Mouse (Mus musculus) liver, embryonic 14.5 days (tissue): ENCODE results near the gene Myh14. TPM values are rescaled to one million over a fixed set of nuclear protein-coding genes. Genes with fewer than 3 reads are reported as not detected.
A peak's percentile ranks its signal among the peaks of the same experiment; 100 is the strongest.

Experiments used
- ATAC-seq: fragments of 200-750 bp; cut with Nextera tagmentation; 2 replicates; pipeline ENCODE4 v1.8.0; 2017; ENCODE audit warnings: moderate number of reproducible peaks, mild to moderate bottlenecking, moderate library complexity; ENCODE audit not compliant: insufficient read depth
- DNase-seq, 3 experiments: peaks; one replicate each; pipeline ENCODE4 v3.0.0-alpha.2; 2012 to 2013; ENCODE audit warnings: low read depth in 3 of 3, low spot score in 3 of 3
- H3K27ac ChIP-seq: fragments of 300-500 bp; sonication (generic); 2 replicates; pipeline ENCODE4 v1.5.1; 2014; ENCODE audit warnings: moderate library complexity, mild to moderate bottlenecking, control low read depth, inconsistent platforms
- H3K27me3 ChIP-seq: fragments of 300-500 bp; sonication (generic); 2 replicates; pipeline ENCODE4 v1.6.1; 2014; ENCODE audit warnings: mild to moderate bottlenecking, low read length, moderate library complexity; ENCODE audit not compliant: control insufficient read depth, insufficient read depth
- H3K36me3 ChIP-seq: fragments of 300-500 bp; sonication (generic); replicated peaks from 2 replicates; pipeline ENCODE4 v1.6.1; 2014; ENCODE audit warnings: low read depth; ENCODE audit not compliant: control insufficient read depth, insufficient read depth
- H3K4me1 ChIP-seq, 2 experiments: fragments of 200-500 bp in 1 of 2; fragments of 300-500 bp in 1 of 2; sonication (generic) in 1 of 2; replicated peaks; 2 replicates each; pipeline ENCODE4 v1.6.1; 2012 to 2014; ENCODE audit warnings: antibody characterized with exemption in 1 of 2, inconsistent platforms in 1 of 2, low read length in 1 of 2; ENCODE audit not compliant: control insufficient read depth in 2 of 2, insufficient read depth in 2 of 2
- H3K4me2 ChIP-seq: fragments of 300-500 bp; sonication (generic); 2 replicates; pipeline ENCODE4 v1.6.1; 2014; ENCODE audit warnings: low read depth, mild to moderate bottlenecking, control low read depth, moderate library complexity
- H3K4me3 ChIP-seq, 2 experiments: fragments of 200-500 bp in 1 of 2; fragments of 300-500 bp in 1 of 2; sonication (generic) in 1 of 2; 2 replicates each; pipeline ENCODE4 v1.5.1; 2012 to 2014; ENCODE audit warnings: low read depth in 2 of 2, low read length in 2 of 2, mild to moderate bottlenecking in 2 of 2, control low read depth in 1 of 2, inconsistent platforms in 1 of 2, moderate library complexity in 1 of 2; ENCODE audit not compliant: insufficient read depth in 1 of 2
- H3K9ac ChIP-seq: fragments of 300-500 bp; sonication (generic); replicated peaks from 2 replicates; pipeline ENCODE4 v1.6.1; 2014; ENCODE audit warnings: mild to moderate bottlenecking, control low read depth, moderate library complexity
- H3K9me3 ChIP-seq: fragments of 300-500 bp; sonication (generic); 2 replicates; pipeline ENCODE4 v1.6.1; 2016; ENCODE audit warnings: low read length, mixed read lengths; ENCODE audit not compliant: control insufficient read depth
- CTCF ChIP-seq: IDR thresholded peaks from 2 replicates; pipeline ENCODE4 v1.5.1; 2016; ENCODE audit warnings: antibody characterized with exemption, low read depth, control low read depth
- EP300 ChIP-seq: IDR thresholded peaks from 2 replicates; pipeline ENCODE4 v1.6.1; 2016; ENCODE audit warnings: antibody characterized with exemption, low read depth
- WGBS: fragments of 180-500 bp; shearing (Covaris S2); extraction: QIAGEN DNeasy Blood & Tissue Kit; methylation state at CpG from one replicate; pipeline ENCODE4 v1.1.7; 2014; ENCODE audit not compliant: insufficient replicate concordance; 5-methylcytosine and 5-hydroxymethylcytosine counted together
- polyA plus RNA-seq, 2 experiments: library from polyadenylated mRNA; depleted of rRNA in 1 of 2; stranded (reverse) in 1 of 2; unstranded in 1 of 2; fragments of >200 nt; fragmentation: Nextera tagmentation in 1 of 2; extraction: Ambion mirVana in 1 of 2; gene quantifications; 2 replicates each; pipeline versions ENCODE4 v1.2.1 to v1.2.3; 2012 to 2014

The Myh14 gene
- polyA plus RNA-seq, 2 experiments, result 0.09 to 0.15 TPM

DNA sequence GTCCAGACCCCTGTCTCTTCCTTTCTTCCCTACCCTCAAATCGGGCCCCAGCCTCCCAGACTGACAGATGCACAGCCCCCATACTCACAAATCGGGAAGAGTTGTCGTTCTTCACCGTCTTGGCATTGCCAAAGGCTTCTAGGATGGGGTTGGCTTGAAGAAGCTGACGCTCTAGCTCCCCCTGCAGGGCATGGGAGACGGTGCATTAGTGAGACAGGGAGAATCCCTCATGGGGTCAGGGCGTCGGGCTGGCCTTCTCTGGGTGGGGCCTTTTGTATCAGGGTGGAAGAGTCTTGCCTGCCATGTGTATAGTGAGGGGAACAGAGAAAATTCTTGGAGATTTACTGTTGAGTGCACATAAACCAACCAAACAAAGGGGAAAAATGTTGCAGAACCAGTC lies 15.1 kb downstream of the Myh14 start:
- Histone ChIP-seq H3K9ac (no peak overlapping the region), H3K36me3 (no peaks in the 10 kb centered on the region), H3K9me3 (no peaks in the 10 kb centered on the region), H3K4me1 (no peaks in the 10 kb centered on the region), H3K4me3 (no peak overlapping the region), H3K27ac (no peak overlapping the region), H3K4me2 (no peak overlapping the region), H3K27me3 (no peaks in the 10 kb centered on the region)
- ATAC-seq, result no peak
- no peak for TF ChIP-seq EP300
- peak; percentile 91 for TF ChIP-seq CTCF
- DNase-seq, result peak in 2 of 3 experiments; percentile 14 to 41
- WGBS, result 10% methylated on average over 8 of the region's 8 CpGs

DNA sequence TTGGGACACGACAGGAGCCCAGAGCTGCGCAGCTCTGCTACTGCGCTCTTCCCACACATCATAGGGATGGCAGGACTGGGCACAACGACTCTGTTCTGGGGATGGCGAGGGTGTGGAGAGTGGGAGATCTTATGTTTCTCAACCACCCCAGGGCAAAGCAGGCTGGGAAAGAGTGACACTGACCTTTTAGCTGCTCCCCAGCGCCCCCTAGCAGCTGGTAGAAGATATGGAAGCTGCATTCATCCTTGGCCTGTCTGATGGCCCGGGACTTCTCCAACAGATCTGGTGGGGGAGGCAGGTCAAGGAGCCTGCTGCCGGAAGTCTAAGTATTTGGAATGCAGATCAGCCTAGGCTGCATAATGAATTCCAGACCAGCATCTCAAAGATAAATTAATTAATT lies 16.9 kb downstream of the Myh14 start:
- peak in 1 of 3 experiments; percentile 9 for DNase-seq
- Histone ChIP-seq H3K4me3 (no peak overlapping the region), H3K27me3 (no peaks in the 10 kb centered on the region), H3K9me3 (no peaks in the 10 kb centered on the region), H3K27ac (no peak overlapping the region), H3K36me3 (no peaks in the 10 kb centered on the region), H3K9ac (no peak overlapping the region), H3K4me1 (no peaks in the 10 kb centered on the region), H3K4me2 (no peak overlapping the region)
- WGBS, result 40% methylated on average over 8 of the region's 8 CpGs
- peak; percentile 57 for TF ChIP-seq CTCF
- no peak for TF ChIP-seq EP300
- ATAC-seq, result no peak

DNA sequence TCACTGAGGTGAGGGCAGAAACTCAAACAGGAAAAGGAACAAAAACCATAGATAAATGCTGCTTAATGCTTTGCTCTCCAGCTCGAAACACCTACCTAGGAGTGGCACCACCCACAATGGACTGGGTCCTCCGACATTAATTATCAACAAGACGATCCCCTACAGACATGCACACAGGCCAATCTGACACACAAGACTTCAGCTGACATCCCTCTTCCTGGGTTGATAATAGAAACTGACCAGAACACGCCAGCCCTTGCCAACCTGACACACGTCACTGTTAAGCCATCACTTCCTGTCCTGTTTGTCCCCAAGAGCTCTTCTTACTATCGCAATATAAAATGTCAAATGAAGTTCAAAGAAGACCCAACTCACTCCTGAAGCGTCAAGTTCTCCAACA lies 19.2 kb downstream of the Myh14 start:
- ATAC-seq, result no peak
- Histone ChIP-seq H3K27ac (no peak overlapping the region), H3K4me3 (no peak overlapping the region), H3K4me1 (no peaks in the 10 kb centered on the region), H3K36me3 (no peaks in the 10 kb centered on the region), H3K9me3 (no peaks in the 10 kb centered on the region), H3K9ac (no peak overlapping the region), H3K27me3 (no peaks in the 10 kb centered on the region; the same call in 1 of the 2 replicates), H3K4me2 (no peak overlapping the region)
- no peak for DNase-seq
- WGBS, result 38% methylated on average over 7 of the region's 7 CpGs
- TF ChIP-seq CTCF, result no peak
- no peak for TF ChIP-seq EP300

DNA sequence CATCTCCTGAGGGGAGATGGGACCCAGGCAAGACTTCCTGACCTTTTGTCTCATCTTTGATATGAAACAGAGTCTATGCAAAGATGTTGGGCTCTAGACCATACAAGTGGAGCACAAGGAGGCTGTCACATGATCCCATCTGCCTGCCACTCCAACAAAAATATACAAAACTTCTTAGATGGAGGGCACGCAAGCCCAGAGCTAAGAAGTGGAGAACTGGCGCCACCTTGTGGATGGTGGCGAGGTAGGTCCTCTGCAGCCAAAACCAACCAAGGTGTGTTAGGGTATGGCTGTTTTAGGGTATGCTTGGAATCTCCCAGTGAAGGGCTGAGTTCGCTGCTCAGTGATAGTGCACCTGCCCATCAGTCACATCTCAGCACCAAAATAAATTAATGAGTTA lies 20.7 kb downstream of the Myh14 start:
- no peaks in the 10 kb centered on the region for H3K4me1 ChIP-seq
- TF ChIP-seq EP300 (no peak), CTCF (peak; percentile 82)
- no peak overlapping the region for H3K27ac ChIP-seq
- H3K4me2 ChIP-seq, result no peak overlapping the region
- no peak for DNase-seq
- no peak overlapping the region for H3K9ac ChIP-seq
- no peak overlapping the region for H3K4me3 ChIP-seq
- WGBS, result 9% methylated on average over 4 of the region's 4 CpGs
- no peaks in the 10 kb centered on the region; the same call in 1 of the 2 replicates for H3K27me3 ChIP-seq
- H3K9me3 ChIP-seq, result no peaks in the 10 kb centered on the region
- ATAC-seq, result no peak
- no peaks in the 10 kb centered on the region for H3K36me3 ChIP-seq

DNA sequence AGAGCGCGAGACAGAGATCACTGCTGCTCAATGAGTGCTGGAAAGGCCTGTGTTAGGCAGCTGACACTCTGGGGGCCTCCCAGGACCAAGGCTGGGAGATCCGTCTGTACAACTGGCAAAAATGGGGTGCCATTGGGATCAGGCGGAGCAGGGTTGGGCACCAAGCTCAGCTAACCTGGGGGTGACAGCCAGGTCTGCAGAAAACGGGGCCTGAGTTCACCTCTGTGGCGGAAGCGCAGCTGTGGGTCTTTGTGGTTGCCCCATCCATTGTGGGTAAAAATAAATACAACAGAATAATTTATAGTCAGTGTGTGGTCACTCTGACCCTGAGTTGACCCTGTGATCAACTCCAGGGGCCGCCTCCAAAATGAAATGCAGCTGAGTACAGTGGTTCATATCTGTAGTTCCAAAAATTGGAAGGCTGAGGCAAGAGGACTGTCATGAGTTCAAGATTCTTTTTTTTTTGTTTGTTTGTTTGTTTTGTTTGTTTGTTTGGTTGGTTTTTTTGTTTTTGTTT lies 21.5 kb downstream of the Myh14 start:
- Histone ChIP-seq H3K4me3 (no peak overlapping the region), H3K9ac (no peak overlapping the region), H3K27ac (no peak overlapping the region), H3K4me2 (no peak overlapping the region), H3K4me1 (no peaks in the 10 kb centered on the region), H3K9me3 (no peaks in the 10 kb centered on the region), H3K36me3 (no peaks in the 10 kb centered on the region), H3K27me3 (no peaks in the 10 kb centered on the region; the same call in 1 of the 2 replicates)
- 56% methylated on average over 8 of the region's 8 CpGs for WGBS
- ATAC-seq (no peak), DNase-seq (no peak)
- TF ChIP-seq EP300, result no peak
- no peak for TF ChIP-seq CTCF
